Mouse (Mus musculus) midbrain, postnatal 0 days (tissue): ENCODE measurements around the gene Chrd. TPM values are rescaled to one million over a fixed set of nuclear protein-coding genes. Genes with fewer than 3 reads are reported as not detected.
A peak's percentile ranks its signal among the peaks of the same experiment; 100 is the strongest.

ENCODE experiments used
- ATAC-seq: fragments of 200-750 bp; cut with Nextera tagmentation; 2 replicates; pipeline ENCODE4 v1.8.0; 2017; ENCODE audit warnings: moderate number of reproducible peaks, mild to moderate bottlenecking, moderate TSS enrichment, moderate library complexity; ENCODE audit not compliant: low FRiP score
- DNase-seq: peaks from one replicate; pipeline ENCODE4 v3.0.0-alpha.2; 2015; ENCODE audit warnings: low spot score
- H3K27ac ChIP-seq: fragments of 300-500 bp; sonication (generic); 2 replicates; pipeline ENCODE4 v1.5.1; 2014; ENCODE audit warnings: low read depth, mild to moderate bottlenecking, low read length, mixed read lengths
- H3K27me3 ChIP-seq: fragments of 300-500 bp; sonication (generic); 2 replicates; pipeline ENCODE4 v1.6.1; 2014; ENCODE audit warnings: low read length, control low read depth, mixed read lengths; ENCODE audit not compliant: insufficient read depth
- H3K36me3 ChIP-seq: fragments of 300-500 bp; sonication (generic); 2 replicates; pipeline ENCODE4 v1.6.1; 2014; ENCODE audit warnings: low read length, control low read depth, mixed read lengths; ENCODE audit not compliant: insufficient read depth
- H3K4me1 ChIP-seq: fragments of 300-500 bp; sonication (generic); 2 replicates; pipeline ENCODE4 v1.6.1; 2014; ENCODE audit warnings: mild to moderate bottlenecking, control low read depth, antibody characterized with exemption, low read length, mixed read lengths; ENCODE audit not compliant: insufficient read depth
- H3K4me2 ChIP-seq: fragments of 300-500 bp; sonication (generic); 2 replicates; pipeline ENCODE4 v1.6.1; 2014; ENCODE audit warnings: low read depth, mild to moderate bottlenecking, low read length, mixed read lengths; ENCODE audit not compliant: poor library complexity, severe bottlenecking
- H3K4me3 ChIP-seq: fragments of 300-500 bp; sonication (generic); 2 replicates; pipeline ENCODE4 v1.5.1; 2014; ENCODE audit warnings: low read depth, mild to moderate bottlenecking, low read length, moderate library complexity
- H3K9ac ChIP-seq: fragments of 300-500 bp; sonication (generic); replicated peaks from 2 replicates; pipeline ENCODE4 v1.6.1; 2014; ENCODE audit warnings: mild to moderate bottlenecking, low read length, moderate library complexity, mixed read lengths; ENCODE audit not compliant: poor library complexity, severe bottlenecking
- H3K9me3 ChIP-seq: fragments of 300-500 bp; sonication (generic); 2 replicates; pipeline ENCODE4 v1.6.1; 2016; ENCODE audit warnings: low read length, control low read depth
- CTCF ChIP-seq: IDR thresholded peaks from 2 replicates; pipeline ENCODE4 v1.5.1; 2016; ENCODE audit warnings: antibody characterized with exemption, mild to moderate bottlenecking
- WGBS: fragments of 180-500 bp; shearing (Covaris S2); extraction: QIAGEN DNeasy Blood & Tissue Kit; methylation state at CpG from one replicate; pipeline ENCODE4 v1.1.7; 2014; 5-methylcytosine and 5-hydroxymethylcytosine counted together
- polyA plus RNA-seq: library from polyadenylated mRNA; unstranded; fragments of >200 nt; fragmentation: Nextera tagmentation; extraction: Ambion mirVana; gene quantifications from 2 replicates; pipeline ENCODE4 v1.2.1, GENCODE M21; 2015
- total RNA-seq: library from RNA; depleted of rRNA; stranded (reverse); fragments of >200 nt; gene quantifications from 2 replicates; pipeline ENCODE4 v1.2.3, GENCODE M21; 2014

The Chrd gene
- total and polyA plus RNA-seq, 2 experiments from 2014 or later, result 4.1 to 18.1 TPM

DNA sequence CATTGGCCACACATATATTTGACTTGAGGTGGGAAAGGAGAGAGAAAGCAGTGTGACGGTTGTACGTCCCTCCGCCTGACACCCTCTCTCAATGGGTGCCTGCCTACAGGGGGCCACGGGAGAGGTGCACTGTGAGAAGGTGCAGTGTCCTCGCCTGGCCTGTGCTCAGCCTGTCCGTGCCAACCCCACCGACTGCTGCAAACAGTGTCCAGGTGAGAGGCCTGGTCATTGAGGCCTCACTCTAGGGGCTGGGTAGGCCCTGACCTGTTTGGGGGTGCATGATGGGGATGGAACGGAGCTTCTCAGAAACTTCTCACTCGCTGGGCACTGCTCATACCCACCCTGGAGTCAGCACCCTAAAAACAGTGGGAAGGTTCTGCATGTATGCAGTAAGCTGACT, 6.9 kb downstream of the Chrd start:
- no peaks in the 10 kb centered on the region for H3K9me3 ChIP-seq
- no peak overlapping the region for H3K9ac ChIP-seq
- TF ChIP-seq CTCF, result no peak
- peaks cover 11% of the 10 kb centered on the region; the same call in 1 of the 2 replicates for H3K27me3 ChIP-seq
- H3K4me1 ChIP-seq, result no peaks in the 10 kb centered on the region
- 93% methylated on average over 9 of the region's 9 CpGs for WGBS
- H3K4me3 ChIP-seq, result no peak overlapping the region
- no peak for ATAC-seq
- no peak overlapping the region for H3K4me2 ChIP-seq
- peaks cover 7% of the 10 kb centered on the region; the same call in 1 of the 2 replicates for H3K36me3 ChIP-seq
- no peak overlapping the region for H3K27ac ChIP-seq
- no peak for DNase-seq

DNA sequence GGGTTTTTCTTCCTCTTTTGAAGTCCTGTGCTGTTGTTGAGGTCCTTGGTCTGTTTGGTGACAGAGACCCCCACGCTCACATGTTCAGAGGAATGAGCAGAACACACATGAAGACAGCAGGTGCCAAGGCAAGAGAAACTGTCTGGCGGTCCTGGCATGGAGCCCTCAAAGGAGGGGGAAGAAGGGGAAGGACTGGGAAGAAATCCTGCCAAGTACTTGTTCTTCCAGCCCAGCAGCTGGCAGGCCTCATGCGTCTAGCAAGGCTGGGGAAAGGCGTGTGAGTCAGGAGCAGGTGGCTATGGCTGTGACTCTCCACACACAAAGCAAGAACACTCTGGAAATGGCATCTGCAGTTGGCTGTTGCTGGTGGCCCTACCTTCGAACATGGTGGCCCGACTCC, 13.7 kb downstream of the Chrd start:
- Histone ChIP-seq H3K4me3 (no peak overlapping the region), H3K27me3 (no peaks in the 10 kb centered on the region), H3K36me3 (peaks cover 7% of the 10 kb centered on the region; the same call in 1 of the 2 replicates), H3K9ac (no peak overlapping the region), H3K4me2 (no peak overlapping the region), H3K4me1 (no peaks in the 10 kb centered on the region), H3K27ac (no peak overlapping the region), H3K9me3 (no peaks in the 10 kb centered on the region)
- TF ChIP-seq CTCF, result no peak
- no peak for ATAC-seq
- peak; percentile 85 for DNase-seq
- WGBS, result 69% methylated on average over 6 of the region's 6 CpGs

DNA sequence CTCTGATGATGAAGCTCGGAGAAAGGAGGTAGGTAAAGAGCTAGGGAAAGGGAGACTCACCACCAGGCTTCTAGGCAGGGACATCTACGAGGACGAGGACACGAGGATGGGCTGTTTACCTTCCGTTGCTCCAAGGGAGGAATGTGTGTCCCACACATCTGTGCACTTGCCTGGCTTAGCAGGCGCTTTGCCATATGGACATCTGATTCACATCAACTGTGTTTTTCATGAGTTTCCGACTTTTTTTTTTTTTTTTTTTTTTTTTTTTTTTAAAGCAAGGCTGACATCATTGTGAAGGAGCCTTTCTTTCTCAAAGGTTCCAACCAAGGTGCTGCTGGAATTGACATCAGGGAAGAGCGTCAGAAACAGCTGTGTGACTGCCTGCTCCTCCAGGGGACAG, 17.6 kb downstream of the Chrd start:
- TF ChIP-seq CTCF, result no peak
- H3K27me3 ChIP-seq, result no peaks in the 10 kb centered on the region
- H3K4me1 ChIP-seq, result no peaks in the 10 kb centered on the region
- H3K9me3 ChIP-seq, result no peaks in the 10 kb centered on the region
- no peak for ATAC-seq
- DNase-seq, result no peak
- H3K9ac ChIP-seq, result no peak overlapping the region
- no peak overlapping the region for H3K4me2 ChIP-seq
- no peak overlapping the region for H3K4me3 ChIP-seq
- WGBS, result 71% methylated on average over 8 of the region's 8 CpGs
- H3K36me3 ChIP-seq, result no peaks in the 10 kb centered on the region
- no peak overlapping the region for H3K27ac ChIP-seq

DNA sequence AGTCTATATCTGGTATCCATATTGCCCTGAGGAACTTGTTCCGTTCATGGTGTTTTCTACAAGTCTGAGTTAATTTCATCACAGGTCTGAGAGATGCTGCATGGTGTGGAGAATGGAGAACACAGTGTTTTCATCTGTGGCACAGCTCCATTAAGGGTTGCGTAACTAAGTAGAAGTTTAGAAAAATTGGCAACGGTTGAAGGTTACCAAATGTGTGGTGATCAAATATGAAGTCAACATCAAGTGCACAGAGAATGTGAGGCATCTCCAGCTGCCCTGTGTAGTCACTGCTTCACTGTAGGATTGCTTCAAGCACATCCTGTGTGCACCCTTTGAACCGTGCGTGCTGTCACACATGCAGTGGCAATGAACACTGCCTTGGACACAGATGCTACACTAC, 23.1 kb downstream of the Chrd start:
- H3K4me3 ChIP-seq, result no peak overlapping the region
- no peak overlapping the region for H3K27ac ChIP-seq
- no peak for TF ChIP-seq CTCF
- 95% methylated on average over 5 of the region's 5 CpGs for WGBS
- H3K9ac ChIP-seq, result no peak overlapping the region
- H3K4me2 ChIP-seq, result no peak overlapping the region
- DNase-seq, result no peak
- no peaks in the 10 kb centered on the region for H3K27me3 ChIP-seq
- no peaks in the 10 kb centered on the region for H3K9me3 ChIP-seq
- H3K4me1 ChIP-seq, result no peaks in the 10 kb centered on the region
- H3K36me3 ChIP-seq, result no peaks in the 10 kb centered on the region
- no peak for ATAC-seq

DNA sequence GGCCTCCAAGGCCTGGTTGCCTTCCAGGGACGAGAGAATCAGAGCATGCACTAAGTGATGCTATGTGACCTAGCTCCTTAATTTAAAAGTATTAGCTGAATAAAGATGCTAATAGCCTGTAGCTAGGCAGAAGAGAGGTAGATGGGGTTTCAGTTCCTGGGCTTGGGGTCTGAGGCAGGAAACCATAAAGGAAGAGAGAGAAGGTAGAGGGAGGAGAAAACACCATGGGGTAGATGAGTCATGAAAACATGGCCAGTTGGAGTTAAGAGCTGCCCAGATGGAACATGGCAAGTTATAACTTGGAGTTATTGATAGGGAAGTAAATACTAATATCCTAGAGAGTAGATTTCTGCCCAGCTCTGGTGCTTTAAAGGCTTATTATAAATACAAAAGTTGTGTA, 24.5 kb downstream of the Chrd start:
- no peaks in the 10 kb centered on the region for H3K27me3 ChIP-seq
- no peaks in the 10 kb centered on the region for H3K9me3 ChIP-seq
- H3K9ac ChIP-seq, result no peak overlapping the region
- H3K4me3 ChIP-seq, result no peak overlapping the region
- H3K4me1 ChIP-seq, result no peaks in the 10 kb centered on the region
- no peaks in the 10 kb centered on the region for H3K36me3 ChIP-seq
- 84% methylated on average over 1 of the region's 1 CpGs for WGBS
- no peak overlapping the region for H3K4me2 ChIP-seq
- no peak for ATAC-seq
- no peak overlapping the region for H3K27ac ChIP-seq
- no peak for DNase-seq
- TF ChIP-seq CTCF, result no peak

DNA sequence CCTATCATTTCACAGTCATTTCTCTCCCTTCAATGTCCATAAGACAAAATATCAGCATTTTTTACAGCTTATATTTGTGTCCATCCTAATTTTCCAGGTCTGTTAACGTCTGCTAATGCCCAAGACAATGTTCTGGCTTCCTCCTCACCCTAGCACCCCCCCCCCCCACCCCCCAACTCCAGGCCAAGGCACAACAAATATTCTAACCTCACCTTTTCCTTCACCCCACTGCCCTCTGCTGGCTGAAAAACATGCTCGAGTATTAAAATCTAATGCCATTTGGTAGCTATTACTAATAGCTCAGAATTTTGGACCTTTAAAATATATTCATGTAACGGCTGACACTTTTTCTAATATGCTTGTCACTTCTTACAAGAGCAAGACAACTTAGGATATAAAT, 28.8 kb downstream of the Chrd start:
- H3K36me3 ChIP-seq, result no peaks in the 10 kb centered on the region
- H3K4me2 ChIP-seq, result no peak overlapping the region
- no peak overlapping the region for H3K4me3 ChIP-seq
- TF ChIP-seq CTCF, result peak; percentile 70
- no peak overlapping the region for H3K9ac ChIP-seq
- H3K27ac ChIP-seq, result no peak overlapping the region
- H3K9me3 ChIP-seq, result no peaks in the 10 kb centered on the region
- 13% methylated on average over 3 of the region's 3 CpGs for WGBS
- H3K4me1 ChIP-seq, result no peaks in the 10 kb centered on the region
- no peak for ATAC-seq
- no peaks in the 10 kb centered on the region for H3K27me3 ChIP-seq
- peak; percentile 27 for DNase-seq
